Mouse (Mus musculus): Measurements from ENCODE around the gene Slc25a36. TPM values are rescaled to one million over a fixed set of nuclear protein-coding genes. Genes with fewer than 3 reads are reported as not detected.

Slc25a36 gene
- polyA plus RNA-seq, 1 experiment from 2014 or later = 59.1 TPM

GRCm38 (mm10) chr9:97113555-97113929, 2.6 kb upstream of the Slc25a36 start:
- Histone ChIP-seq H3K27ac (no peak overlapping the region), H3K4me3 (replicated peaks; ENCODE audit: low read depth, low read length) (no peak overlapping the region), H3K4me1 (replicated peaks; ENCODE audit: insufficient read depth, low read length) (no peaks in the 10 kb centered on the region), H3K27me3 (ENCODE audit: insufficient read depth, low read length) (no peaks in the 10 kb centered on the region), H3K4me2 (ENCODE audit: low read length) (no peak overlapping the region), H3K9ac (ENCODE audit: low read depth, low read length) (no peak overlapping the region), H3K36me3 (ENCODE audit: insufficient read depth, low read length) (no peaks in the 10 kb centered on the region), H3K9me3 (replicated peaks; ENCODE audit: low read length) (no peaks in the 10 kb centered on the region)
- no peak for ATAC-seq (replicated peaks; ENCODE audit: low FRiP score, low read depth)
- 19% methylated on average over 5 of the region's 5 CpGs for WGBS
- DNase-seq (ENCODE audit: low spot score) = no peak
- no peak for TF ChIP-seq CTCF (IDR thresholded peaks at IDR 0.05; ENCODE audit: low read depth)

DNA sequence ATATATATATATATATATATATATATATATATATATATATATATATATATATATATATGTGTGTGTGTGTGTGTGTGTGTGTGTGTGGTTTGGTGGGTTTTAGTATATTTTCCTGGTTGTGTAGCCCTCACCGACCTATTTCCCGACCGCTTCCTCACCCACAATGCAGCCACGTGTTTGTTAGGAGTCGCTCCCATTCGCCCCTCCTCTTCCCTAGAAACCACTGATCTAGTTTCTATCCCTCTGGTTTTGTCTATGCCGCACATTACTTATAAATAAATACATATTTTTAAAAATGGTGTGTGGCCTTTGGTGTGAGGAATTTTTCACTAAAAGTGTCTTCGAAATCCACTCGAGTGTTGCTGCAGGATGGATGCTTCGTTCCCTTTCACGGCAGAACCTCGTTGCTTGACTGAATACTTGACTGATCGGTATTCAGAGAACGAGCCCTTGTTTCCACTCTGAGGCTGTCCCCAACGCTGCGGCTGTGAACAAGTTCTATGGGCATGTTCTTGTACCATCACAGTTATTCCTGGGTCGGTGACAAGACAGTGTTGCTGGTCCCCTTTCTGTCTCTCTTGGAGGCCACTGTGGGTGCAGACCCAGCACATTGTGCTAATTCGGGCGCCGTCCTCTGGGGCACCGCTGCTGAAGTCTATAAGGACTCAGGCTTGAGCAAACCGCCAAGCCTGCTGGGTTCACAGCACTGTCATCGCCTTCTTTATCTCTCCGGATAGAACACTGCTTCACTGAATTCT, 2.0 kb upstream of the Slc25a36 start:
- H3K9me3 ChIP-seq (replicated peaks; ENCODE audit: low read length) = no peaks in the 10 kb centered on the region
- 72% methylated on average over 24 of the region's 24 CpGs for WGBS
- DNase-seq (ENCODE audit: low spot score) = no peak
- TF ChIP-seq CTCF (IDR thresholded peaks at IDR 0.05; ENCODE audit: low read depth) = no peak
- no peak overlapping the region for H3K9ac ChIP-seq (ENCODE audit: low read depth, low read length)
- ATAC-seq (replicated peaks; ENCODE audit: low FRiP score, low read depth) = no peak
- no peak overlapping the region for H3K4me2 ChIP-seq (ENCODE audit: low read length)
- no peak overlapping the region for H3K27ac ChIP-seq
- H3K4me3 ChIP-seq (replicated peaks; ENCODE audit: low read depth, low read length) = no peak overlapping the region
- no peaks in the 10 kb centered on the region for H3K36me3 ChIP-seq (ENCODE audit: insufficient read depth, low read length)
- no peaks in the 10 kb centered on the region for H3K27me3 ChIP-seq (ENCODE audit: insufficient read depth, low read length)
- H3K4me1 ChIP-seq (replicated peaks; ENCODE audit: insufficient read depth, low read length) = no peaks in the 10 kb centered on the region; the same call in 1 of the 2 replicates

DNA sequence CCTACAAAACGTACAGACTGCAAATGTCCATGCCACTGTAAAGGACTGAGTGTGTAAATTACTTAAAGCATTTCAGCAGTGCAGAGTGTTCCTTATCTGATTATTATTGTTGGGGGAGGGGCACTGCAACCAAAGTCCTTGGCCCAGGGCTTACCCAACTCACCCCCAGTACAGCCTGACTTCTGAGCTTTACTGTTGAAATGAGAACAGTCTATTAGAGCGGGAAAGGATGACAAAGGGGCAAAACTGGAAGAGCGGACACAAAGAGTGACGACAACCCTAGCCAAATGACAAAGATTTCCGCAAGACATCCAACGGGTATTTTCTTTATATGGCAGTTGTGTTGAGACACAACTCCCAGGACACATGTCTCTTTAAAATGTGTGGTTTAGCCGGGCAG, 1.3 kb upstream of the Slc25a36 start:
- ATAC-seq (replicated peaks; ENCODE audit: low FRiP score, low read depth) = no peak
- 84% methylated on average over 7 of the region's 7 CpGs for WGBS
- H3K9ac ChIP-seq (ENCODE audit: low read depth, low read length) = no peak overlapping the region
- no peak for DNase-seq (ENCODE audit: low spot score)
- no peak for TF ChIP-seq CTCF (IDR thresholded peaks at IDR 0.05; ENCODE audit: low read depth)
- H3K9me3 ChIP-seq (replicated peaks; ENCODE audit: low read length) = no peaks in the 10 kb centered on the region
- no peaks in the 10 kb centered on the region for H3K36me3 ChIP-seq (ENCODE audit: insufficient read depth, low read length)
- H3K4me1 ChIP-seq (replicated peaks; ENCODE audit: insufficient read depth, low read length) = no peaks in the 10 kb centered on the region; the same call in 1 of the 2 replicates
- H3K4me2 ChIP-seq (ENCODE audit: low read length) = no peak overlapping the region
- no peaks in the 10 kb centered on the region for H3K27me3 ChIP-seq (ENCODE audit: insufficient read depth, low read length)
- no peak overlapping the region for H3K27ac ChIP-seq
- no peak overlapping the region for H3K4me3 ChIP-seq (replicated peaks; ENCODE audit: low read depth, low read length)

- Histone ChIP-seq H3K4me1 (replicated peaks; ENCODE audit: insufficient read depth, low read length) (no peaks in the 10 kb centered on the region; the same call in 1 of the 2 replicates), H3K9ac (ENCODE audit: low read depth, low read length) (peak overlapping the region; percentile 94), H3K4me2 (ENCODE audit: low read length) (peak overlapping the region; percentile 60), H3K4me3 (replicated peaks; ENCODE audit: low read depth, low read length) (peak overlapping the region; percentile 82), H3K27ac (peak overlapping the region; percentile 97), H3K9me3 (replicated peaks; ENCODE audit: low read length) (no peaks in the 10 kb centered on the region), H3K36me3 (ENCODE audit: insufficient read depth, low read length) (no peaks in the 10 kb centered on the region), H3K27me3 (ENCODE audit: insufficient read depth, low read length) (no peaks in the 10 kb centered on the region)
- DNase-seq (ENCODE audit: low spot score) (peak; percentile 15), ATAC-seq (replicated peaks; ENCODE audit: low FRiP score, low read depth) (no peak)
- TF ChIP-seq CTCF (IDR thresholded peaks at IDR 0.05; ENCODE audit: low read depth) = no peak
- WGBS = 5% methylated on average over 6 of the region's 6 CpGs
These were observed 549 bp upstream of the Slc25a36 start for GRCm38 (mm10) chr9:97111506-97111905.

DNA sequence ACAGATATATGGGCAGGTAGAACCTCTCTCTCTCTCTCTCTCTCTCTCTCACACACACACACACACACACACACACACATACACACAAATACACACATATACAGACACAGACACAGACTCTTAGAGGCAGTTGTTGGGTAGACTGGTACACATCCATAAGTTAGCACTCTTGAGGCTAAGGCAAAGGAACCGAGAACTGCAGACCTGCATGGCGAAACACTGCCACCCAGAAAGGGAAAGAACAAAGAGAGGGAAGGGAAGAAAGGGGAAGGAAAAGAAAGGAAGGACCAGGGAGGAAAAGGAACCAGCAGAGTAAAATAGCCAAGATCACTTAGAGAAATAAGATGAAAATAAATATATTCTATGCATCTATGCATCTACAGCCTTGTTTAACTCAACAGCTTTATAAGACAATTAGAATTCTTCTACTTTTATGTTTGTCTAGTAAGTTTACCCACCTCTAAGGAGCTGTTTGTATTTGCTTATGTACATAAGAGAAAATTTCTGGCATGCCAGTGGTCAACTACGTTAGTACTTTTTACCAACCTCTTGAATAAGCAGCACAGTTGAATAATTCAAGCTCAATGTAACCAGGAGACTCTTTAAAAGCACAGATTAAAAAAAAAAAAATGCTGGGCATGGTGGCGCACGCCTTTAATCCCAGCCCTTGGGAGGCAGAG, 4.3 kb downstream of the Slc25a36 start:
- ATAC-seq (replicated peaks; ENCODE audit: low FRiP score, low read depth) (no peak), DNase-seq (ENCODE audit: low spot score) (no peak)
- no peak for TF ChIP-seq CTCF (IDR thresholded peaks at IDR 0.05; ENCODE audit: low read depth)
- Histone ChIP-seq H3K4me2 (ENCODE audit: low read length) (no peak overlapping the region), H3K36me3 (ENCODE audit: insufficient read depth, low read length) (no peaks in the 10 kb centered on the region), H3K27me3 (ENCODE audit: insufficient read depth, low read length) (no peaks in the 10 kb centered on the region), H3K27ac (no peak overlapping the region), H3K4me3 (replicated peaks; ENCODE audit: low read depth, low read length) (no peak overlapping the region), H3K9me3 (replicated peaks; ENCODE audit: low read length) (no peaks in the 10 kb centered on the region), H3K9ac (ENCODE audit: low read depth, low read length) (no peak overlapping the region), H3K4me1 (replicated peaks; ENCODE audit: insufficient read depth, low read length) (no peaks in the 10 kb centered on the region; the same call in 1 of the 2 replicates)
- WGBS = 91% methylated on average over 5 of the region's 5 CpGs

GRCm38 (mm10) chr9:97105400-97105985, 5.5 kb downstream of the Slc25a36 start:
- Histone ChIP-seq H3K4me3 (replicated peaks; ENCODE audit: low read depth, low read length) (no peak overlapping the region), H3K9me3 (replicated peaks; ENCODE audit: low read length) (no peaks in the 10 kb centered on the region), H3K36me3 (ENCODE audit: insufficient read depth, low read length) (no peaks in the 10 kb centered on the region), H3K4me2 (ENCODE audit: low read length) (no peak overlapping the region), H3K27ac (0 out of 2 replicates have a peak overlapping the region, but pooled peaks have one; percentile 6), H3K9ac (ENCODE audit: low read depth, low read length) (no peak overlapping the region), H3K4me1 (replicated peaks; ENCODE audit: insufficient read depth, low read length) (no peaks in the 10 kb centered on the region; the same call in 1 of the 2 replicates), H3K27me3 (ENCODE audit: insufficient read depth, low read length) (no peaks in the 10 kb centered on the region)
- DNase-seq (ENCODE audit: low spot score) = no peak
- no peak for TF ChIP-seq CTCF (IDR thresholded peaks at IDR 0.05; ENCODE audit: low read depth)
- no peak for ATAC-seq (replicated peaks; ENCODE audit: low FRiP score, low read depth)
- WGBS = 66% methylated on average over 2 of the region's 2 CpGs
